Mouse (Mus musculus): ENCODE results near the gene Gm5741.
"Not testable (repeated sequence)": the region's sequence is repeated elsewhere in the genome, so short reads cannot be mapped to it uniquely, and the experiment has no call there.

Gm5741 gene

DNA sequence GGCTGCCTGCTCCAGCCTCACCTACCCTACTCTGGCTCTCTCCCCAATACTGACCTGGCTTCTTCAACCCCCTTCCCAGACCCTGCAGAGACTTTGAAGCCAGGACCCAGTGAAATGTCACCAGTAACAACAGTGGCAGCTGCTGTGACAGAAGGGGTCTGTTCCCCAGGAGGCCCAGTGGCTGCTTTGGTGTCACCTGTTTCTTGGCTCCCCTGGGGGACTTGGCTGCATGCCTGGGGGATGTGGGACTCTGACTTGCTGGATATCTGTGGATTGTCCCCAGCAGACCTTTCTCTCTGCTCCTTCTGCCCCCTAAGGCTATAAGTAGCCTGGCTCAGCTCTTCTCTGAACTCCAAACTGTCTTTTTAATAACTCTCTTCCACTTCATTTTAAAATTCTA is at the start of gene Gm5741:
TSS of gene Gm5741 (minus strand) at position 1 of the 400 bp plus-strand sequence.
- DNase-seq (ENCODE audit: low spot score in 2 of 2): no peak

DNA sequence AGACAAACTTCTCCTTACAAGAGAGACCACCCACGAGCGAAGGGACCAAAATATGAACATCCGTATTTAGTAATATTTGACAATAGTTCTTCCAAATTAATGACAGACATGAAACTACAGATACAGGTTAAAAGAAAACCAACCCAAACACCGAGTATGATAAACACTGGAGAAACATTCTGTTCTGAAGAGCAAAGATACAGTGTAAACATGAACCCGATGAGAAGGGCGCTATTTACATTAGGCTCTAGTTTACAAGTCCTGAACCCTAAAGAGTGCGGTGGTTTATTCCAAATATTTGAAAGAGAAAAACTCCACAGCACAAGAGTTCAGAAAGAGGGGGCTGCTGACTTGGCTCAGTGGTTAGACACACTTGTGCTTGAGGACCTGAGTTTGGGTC is 49.2 kb upstream of the Gm5741 start:
- no peak for DNase-seq (ENCODE audit: low spot score in 2 of 2)

DNA sequence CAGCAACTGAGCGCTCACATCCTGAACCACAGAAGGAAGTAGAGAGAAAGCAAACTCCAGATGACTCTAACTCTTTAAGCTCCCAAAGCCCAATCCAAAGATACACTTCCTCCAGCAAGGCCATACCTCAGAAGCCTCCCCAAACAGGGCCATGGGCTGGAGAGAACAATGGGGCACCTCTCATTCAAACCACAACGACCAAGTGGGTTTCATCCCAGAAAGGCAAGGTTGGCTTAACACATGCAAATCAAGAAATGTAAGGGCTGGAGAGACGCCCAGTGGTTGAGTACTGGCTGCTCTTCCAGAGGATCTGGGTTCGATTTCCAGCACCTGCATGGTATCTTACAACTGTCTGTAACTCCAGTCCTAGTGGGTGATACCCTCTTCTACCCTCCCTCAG is 47.7 kb upstream of the Gm5741 start:
- DNase-seq (ENCODE audit: low spot score in 2 of 2): no peak

DNA sequence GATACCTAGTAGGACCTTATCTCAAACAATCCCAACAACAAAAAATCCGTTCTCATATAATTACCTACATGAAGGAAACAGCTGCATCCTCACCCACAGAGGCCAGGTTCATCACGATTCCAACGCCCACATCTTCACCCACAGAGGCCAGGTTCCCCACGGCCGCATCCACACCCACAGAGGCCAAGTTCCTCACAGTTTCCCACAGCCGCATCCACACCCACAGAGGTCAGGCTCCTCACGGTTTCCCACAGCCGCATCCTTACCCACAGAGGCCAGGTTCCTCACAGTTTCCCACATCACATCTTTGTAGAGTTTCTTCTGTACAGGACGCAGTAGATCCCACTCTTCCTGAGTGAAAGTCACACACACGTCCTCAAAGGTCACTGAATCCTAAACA is 45.5 kb upstream of the Gm5741 start:
- no peak for DNase-seq (ENCODE audit: low spot score in 2 of 2)

DNA sequence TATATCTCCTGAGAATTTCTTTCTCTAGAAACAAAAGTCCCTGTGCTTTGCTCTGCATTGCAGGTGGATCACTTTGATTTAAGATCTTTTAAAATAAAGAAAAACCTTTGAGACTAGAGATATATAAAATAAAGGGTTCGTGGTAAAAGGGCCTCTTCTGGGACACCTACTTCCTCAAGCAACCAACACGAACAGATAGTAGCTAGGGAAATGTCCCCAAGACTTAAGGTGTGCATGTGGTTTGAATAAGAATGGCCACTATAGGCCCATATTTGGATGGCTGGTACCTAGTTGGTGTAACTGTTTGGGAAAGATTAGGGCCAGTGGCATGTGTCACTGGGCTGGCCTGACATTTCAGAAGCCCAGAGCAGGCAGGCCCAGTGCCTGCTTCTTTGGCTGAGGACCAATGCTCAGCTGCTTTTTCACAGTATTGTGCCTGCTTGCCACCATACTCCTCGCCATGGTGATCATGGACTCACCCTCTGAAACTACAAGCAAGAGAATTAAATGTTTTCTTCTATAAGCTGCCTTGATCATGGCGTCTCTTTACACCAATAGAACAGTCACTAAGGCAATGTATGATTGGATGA is 32.4 kb upstream of the Gm5741 start:
- no peak for DNase-seq (ENCODE audit: low spot score in 2 of 2)

DNA sequence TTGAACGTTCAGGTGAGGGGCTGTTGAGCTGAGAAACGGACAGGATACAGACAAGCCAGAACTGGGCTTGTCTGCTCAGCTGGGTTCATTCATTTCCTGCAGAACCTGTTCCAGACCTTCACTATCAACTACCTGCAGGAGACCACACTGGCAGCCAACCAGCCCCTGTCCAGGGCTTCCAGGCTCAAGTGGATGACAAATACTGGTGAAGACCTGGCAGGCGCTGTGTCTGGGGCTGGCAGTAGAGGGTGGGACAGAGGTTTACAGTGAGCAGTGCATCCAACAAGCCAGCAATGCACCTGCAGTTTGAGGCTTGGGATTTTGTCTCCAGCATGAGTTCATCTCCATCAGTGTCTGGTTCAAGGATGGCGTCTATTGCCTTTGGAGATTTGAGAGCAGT is 29.1 kb upstream of the Gm5741 start:
- DNase-seq (ENCODE audit: low spot score in 2 of 2): no peak

DNA sequence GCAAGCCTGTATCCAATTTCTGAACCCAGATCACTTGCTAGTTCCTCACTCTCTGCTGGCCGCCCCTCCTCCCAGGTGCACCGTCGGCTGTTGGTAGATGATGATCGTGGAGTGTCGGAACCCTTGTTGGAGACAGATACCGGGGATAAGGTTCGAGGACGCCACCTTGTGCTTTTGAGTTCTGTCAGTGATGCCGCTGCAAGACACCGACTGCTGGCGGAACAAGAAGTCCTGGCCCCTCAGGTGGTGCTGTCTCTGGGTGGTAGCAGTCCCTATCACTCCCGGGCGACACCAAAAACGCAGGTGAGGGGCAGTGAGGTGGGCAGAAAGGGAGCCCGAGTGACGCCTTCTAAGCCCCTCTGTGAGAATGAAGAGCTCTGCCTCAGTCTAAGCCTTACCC is 28.4 kb upstream of the Gm5741 start:
- DNase-seq (ENCODE audit: low spot score in 2 of 2): no peak

DNA sequence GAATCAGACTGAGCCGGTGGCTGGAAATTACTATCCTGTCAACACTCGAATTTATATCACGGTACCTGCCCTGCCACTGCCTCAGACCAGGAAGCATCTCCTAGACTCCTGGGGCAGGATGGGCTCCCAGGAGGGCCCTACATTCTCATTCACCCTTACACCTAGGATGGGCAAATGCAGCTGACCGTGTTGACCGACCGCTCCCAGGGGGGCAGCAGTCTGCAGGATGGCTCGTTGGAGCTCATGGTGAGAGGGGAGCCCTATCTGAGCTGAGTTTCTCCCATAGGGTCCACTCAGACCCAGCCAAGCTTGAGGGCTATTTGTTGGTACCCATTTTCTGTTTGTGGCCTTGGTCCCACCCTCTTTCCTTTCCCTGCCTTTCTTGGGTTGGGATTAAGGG is 27.8 kb upstream of the Gm5741 start:
- no peak for DNase-seq (ENCODE audit: low spot score in 2 of 2)

DNA sequence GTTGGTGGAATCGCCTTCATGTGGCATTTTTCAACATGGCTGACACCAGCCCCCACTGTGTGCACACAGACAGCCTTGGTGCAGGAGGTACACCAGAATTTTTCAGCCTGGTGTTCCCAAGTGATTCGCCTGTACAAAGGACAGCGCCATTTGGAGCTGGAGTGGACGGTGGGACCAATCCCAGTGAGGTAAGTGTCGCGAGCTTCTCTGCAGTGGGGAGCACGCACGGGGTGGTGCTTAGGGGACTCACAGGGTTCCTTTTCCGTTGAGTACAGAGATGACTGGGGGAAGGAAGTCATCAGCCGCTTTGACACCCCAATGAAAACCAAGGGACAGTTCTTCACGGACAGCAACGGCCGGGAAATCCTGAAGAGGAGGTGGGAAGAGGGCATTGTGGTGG is 27.3 kb upstream of the Gm5741 start:
- no peak for DNase-seq (ENCODE audit: low spot score in 2 of 2)

DNA sequence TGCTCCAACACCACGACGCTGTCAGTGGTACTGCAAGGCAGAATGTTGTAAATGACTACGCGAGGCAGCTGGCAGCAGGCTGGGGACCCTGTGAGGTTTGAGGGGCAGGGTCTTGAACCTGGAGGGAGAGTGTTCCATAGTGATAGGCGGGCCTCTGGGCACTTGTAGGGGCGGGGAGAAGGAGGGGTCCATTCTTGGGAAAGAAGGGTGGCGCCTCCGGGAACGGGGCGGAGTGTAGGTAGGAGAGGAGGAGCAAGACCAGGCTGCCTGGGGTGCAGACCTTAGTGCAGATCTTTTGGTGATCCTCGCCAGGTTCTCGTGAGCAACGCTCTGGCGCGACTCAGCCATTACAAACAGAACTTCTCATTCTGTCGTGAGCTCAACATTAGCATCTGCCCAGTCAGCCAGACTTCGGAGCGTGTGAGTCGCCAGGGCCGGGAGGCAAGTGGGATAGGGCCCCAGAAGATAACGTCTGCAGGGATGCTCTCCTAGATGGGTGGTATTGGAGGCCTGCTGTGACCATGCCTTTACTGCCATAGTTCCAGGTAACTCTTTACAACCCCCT is 23.8 kb upstream of the Gm5741 start:
- DNase-seq (ENCODE audit: low spot score in 2 of 2): no peak

DNA sequence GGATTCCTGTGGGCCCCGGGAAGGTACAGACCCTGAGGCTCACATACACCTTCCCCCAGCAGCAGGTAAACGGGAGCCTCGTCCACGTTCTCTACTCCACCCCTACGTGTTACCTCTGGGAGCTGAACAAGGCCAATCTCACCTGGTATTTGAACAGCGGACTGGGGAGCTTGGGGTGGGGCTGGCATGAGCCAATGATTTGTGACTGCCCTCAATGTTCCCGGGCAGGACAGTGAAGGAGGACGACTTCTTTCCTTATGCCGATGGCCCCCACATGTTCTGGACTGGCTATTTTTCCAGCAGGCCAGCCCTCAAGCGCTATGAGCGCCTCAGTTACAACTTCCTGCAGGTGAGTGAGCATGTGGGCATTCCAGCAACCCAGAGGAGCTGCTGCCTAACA is 23.1 kb upstream of the Gm5741 start:
- DNase-seq (ENCODE audit: low spot score in 2 of 2): no peak

DNA sequence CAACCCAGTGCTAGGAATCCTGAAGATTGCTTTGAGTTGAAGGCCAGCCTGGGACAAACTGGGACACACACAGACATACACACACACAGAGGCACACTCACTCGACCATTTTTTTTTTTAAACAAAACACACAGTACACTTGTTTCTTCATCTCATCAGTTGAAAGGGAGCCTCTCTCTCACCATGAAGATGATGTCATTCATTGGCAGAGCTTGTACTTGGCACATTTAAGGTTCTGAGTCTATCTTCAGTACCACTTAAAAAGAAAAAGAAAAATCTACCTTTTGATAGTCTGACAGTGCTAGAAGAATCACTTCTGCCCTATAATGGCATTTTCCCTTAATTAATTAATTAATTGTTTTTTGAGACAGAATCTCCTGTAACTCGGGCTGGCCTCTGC is 21.0 kb upstream of the Gm5741 start:
- no peak for DNase-seq (ENCODE audit: low spot score in 2 of 2)

DNA sequence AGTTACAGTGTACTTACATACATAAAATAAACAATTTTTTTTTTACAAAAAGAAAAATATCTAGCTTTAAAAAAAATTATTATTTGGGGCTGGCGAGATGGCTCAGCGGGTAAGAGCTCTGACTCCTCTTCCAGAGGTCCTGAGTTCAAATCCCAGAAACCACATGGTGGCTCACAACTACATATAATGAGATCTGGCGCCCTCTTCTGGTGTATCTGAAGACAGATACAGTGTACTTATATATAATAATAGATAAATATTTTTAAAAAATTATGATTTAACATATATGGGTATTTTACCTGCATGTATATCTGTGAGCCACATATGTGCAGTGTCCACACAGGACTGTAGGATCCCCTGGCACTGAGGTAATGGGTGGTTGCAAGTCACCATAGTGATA is 18.5 kb upstream of the Gm5741 start:
- no peak for DNase-seq (ENCODE audit: low spot score in 2 of 2)

DNA sequence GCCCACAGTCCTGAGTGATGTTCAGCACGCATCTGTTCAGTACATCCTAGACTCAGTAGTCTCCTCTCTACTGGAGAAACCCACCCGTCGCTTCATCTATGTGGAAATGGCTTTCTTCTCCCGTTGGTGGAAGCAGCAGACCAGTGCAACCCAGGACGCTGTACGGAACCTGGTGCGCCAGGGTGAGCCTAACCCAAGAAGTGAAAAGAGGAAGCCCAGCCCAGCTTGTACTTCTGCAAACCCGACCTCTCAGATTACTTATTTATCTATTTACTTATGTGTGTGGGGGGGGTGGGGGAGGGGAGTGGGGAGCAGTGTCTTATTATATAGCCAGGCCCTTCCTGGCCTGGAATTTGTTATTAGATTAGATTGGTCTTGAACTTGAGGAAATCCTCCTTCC is 16.9 kb upstream of the Gm5741 start:
- peak in 1 of 2 experiments; percentile 55 for DNase-seq (ENCODE audit: low spot score in 2 of 2)

DNA sequence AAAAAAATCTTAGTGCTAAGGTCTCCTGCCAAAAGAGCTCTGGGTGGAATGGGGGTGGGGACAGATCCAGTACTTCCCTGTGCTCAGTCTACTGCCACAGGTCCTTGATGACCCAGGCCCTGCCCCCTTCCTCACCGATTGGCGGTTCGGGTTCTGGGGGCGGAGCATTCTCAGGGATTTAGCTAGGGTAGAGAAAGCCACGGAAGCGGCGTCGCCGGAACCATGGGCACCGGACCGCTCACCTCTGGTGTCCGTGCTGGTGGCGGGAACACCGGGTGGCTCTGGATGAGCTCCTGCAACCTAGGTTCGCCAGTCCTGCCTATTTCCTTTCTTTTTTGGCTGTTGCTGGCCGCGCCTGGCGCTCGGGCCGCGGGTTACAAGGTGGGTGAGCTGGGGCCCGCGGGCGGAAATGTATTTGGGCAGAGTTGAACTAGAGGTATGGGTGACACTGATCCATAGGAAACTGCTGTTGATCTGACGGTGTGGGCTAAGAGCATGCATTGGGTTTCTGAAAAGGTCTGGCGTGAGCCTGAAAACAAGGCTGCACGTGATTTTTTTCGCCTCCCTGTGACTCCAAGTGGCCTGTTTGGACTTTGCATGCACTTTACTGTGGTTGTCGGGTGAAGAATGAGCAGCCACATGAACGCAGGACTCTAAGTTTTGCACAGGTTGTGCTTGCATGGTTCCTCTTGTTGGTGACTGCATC is 15.5 kb upstream of the Gm5741 start, which contains the start of gene Man2b1:
TSS of gene Man2b1 (plus strand) at position 163 of the 706 bp plus-strand sequence.
- DNase-seq (ENCODE audit: low spot score in 2 of 2): peak; percentile 75 to 85

DNA sequence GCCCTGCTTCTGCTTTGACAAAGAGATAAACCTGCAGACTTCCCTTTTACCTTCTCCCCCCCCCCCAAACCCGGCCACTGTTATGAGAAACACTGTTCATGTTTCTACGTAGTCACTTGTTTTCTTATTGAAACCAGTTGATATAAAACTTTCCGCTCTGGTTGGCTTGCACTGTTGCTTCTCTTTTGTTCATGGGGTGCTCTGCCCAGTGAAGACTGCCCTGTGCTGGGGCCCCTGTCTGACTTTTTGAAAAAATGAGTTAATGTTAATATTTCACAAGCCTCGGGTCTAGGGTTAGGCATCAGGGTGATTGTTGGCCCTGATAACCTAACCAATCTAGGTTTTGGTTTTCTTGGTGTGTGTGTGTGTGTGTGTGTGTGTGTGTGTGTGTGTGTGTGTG is 14.4 kb upstream of the Gm5741 start:
- not testable (repeated sequence) for DNase-seq (ENCODE audit: low spot score in 2 of 2)

DNA sequence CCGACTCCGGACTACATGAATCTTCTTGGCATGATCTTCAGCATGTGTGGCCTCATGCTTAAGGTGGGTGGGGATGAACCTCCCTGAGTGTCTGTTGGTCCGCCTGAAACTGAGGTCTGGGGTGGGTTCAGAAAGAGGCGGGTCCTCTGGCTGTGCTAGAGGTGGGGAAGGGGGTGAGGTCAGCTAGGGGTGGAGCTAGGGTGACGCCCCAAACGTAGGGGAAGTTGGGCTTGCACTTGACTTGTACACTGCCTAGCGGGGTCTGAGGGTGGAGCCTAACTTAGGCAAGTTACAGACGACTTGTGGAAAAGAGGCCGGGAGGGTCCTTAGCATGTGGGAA is 13.4 kb upstream of the Gm5741 start, which contains the start of gene Wdr83:
TSS of gene Wdr83 (minus strand) at position 91 of the 340 bp plus-strand sequence.
- peak; percentile 40 to 70 for DNase-seq (ENCODE audit: low spot score in 2 of 2)

DNA sequence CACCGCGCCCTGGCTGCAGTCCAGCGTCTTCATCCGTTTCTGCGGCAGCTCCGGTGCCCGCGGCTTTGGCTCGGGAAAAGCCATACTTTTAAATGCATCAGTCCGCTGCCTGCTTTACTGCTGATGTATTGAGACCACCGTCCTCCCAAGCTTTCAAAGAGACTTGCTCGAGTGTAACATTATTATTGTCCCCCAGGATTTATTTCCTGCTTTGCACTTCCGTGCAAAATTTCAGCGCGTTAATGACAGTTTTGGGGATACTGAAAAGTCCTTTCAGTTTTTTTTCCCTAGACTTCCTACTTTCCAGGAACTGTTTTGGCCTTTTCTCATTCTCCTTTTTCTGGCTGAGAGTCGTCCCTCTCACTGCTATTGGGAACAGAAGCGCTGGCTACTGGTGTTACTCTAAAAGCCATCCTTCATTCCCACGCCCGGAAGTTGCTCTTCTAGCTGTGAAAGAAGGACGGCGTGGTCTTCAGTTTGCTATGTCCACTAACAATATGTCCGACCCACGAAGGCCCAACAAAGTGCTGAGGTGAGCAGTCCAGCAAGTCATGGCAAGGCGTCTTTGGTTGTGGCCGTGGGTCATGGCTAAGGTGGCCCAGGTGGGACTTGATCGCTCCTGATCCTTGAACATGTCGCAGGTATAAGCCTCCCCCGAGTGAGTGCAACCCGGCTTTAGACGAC is 12.9 kb upstream of the Gm5741 start, which contains the start of gene Wdr83os:
TSS of gene Wdr83os (plus strand) at position 209 of the 684 bp plus-strand sequence.
- peak; percentile 63 to 73 for DNase-seq (ENCODE audit: low spot score in 2 of 2)

DNA sequence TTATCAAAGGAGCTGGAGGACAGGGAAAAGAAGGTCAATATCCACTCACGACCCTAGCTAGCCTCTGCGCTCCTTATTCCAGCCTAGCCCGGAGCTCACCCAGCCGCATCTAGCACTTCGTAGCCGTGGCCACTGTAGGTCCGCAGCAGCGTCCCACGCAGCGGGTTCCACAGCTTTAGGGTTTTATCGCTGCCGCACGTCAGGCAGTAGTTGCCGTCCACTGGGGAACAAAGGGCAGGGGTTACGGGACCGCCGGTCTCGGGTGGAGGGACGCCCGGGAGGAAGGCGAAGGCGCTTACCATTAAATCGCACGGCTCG is 12.4 kb upstream of the Gm5741 start:
- DNase-seq (ENCODE audit: low spot score in 2 of 2): no peak

DNA sequence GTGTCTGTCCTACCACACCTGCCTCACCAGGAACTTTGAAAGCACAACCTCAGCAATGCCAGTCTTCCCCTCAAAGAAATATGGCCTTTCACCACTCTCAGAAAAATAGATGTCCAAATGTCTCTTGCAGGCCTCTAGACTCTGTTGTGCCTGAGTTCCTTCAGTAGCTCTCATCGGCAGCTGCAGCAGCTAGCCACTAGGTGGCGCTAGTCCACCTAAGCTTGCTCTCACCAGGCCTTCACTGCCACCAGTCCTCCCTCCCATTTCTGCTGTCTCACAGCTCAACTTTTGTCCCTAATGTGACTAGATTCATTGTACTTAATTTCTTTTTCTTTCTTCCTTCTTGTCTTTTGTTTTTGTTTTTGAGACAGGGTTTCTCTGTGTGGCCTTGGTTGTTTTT is 9.2 kb upstream of the Gm5741 start:
- peak; percentile 68 to 77 for DNase-seq (ENCODE audit: low spot score in 2 of 2)

DNA sequence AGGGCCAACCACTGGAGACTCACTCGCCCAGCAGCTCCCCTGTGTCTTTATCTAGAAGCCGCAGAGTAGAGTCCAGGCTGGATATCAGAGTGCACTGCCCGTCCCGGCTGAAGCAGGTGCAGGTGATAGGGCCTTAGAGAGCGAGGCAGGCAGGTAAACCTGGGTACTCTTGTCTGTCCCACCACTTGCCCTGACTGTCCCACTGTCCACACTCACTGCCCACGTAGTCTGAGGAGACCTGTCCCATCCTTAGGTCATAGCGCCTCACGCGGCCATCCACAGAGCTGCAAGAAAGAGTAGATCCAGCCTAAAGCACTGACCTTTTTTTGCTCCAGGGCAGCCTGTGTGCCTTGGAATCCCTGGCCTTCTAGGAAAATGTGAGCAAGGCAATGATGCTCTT is 8.2 kb upstream of the Gm5741 start:
- no peak for DNase-seq (ENCODE audit: low spot score in 2 of 2)

DNA sequence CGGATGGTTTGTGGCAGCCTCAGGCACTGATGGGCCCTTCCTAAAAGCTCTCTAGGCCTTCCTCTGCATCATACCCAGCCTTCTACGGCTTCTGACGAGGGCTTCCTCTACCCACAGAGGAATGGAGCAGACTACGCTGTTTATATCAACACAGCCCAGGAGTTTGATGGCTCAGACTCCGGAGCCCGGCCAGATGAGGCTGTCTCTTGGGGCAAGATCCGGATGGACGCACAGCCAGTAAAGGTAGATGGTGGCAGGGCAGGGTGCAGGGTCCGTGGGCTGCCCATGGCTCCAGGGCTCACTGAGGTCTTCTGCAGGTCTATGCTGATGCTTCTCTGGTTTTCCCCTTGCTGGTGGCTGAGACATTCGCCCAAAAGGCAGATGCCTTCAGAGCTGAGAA is 6.8 kb upstream of the Gm5741 start:
- no peak for DNase-seq (ENCODE audit: low spot score in 2 of 2)

DNA sequence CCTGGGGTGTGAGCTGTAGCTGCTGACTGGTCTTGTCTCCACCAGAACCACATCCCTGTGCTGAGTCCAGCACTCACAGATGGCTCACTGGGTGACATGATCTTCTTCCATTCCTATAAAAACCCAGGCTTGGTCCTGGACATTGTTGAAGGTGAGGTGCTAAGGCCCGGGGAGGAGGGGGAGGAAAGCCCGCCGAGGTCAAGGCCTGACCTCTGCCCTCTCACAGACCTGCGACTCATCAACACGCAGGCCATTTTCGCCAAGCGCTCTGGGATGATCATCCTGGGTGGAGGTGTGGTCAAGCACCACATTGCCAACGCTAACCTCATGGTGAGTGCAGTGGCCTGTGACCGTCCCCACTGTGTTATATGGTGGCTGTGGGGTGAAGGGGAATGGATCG is 6.4 kb upstream of the Gm5741 start:
- DNase-seq (ENCODE audit: low spot score in 2 of 2): no peak

Data from natural killer cell, adult 2 months (primary cell).